Mouse (Mus musculus) cerebellum, adult 2 months (tissue): ENCODE results near the gene Rpp21. TPM values are rescaled to one million over a fixed set of nuclear protein-coding genes. Genes with fewer than 3 reads are reported as not detected.

Experiments
- DNase-seq, 2 experiments: peaks; one replicate each; pipeline ENCODE4 v3.0.0; 2021
- H3K27ac ChIP-seq: fragments of 200-500 bp; 2 replicates; pipeline ENCODE4 v1.5.1; 2012; ENCODE audit warnings: low read length, control low read depth, inconsistent platforms; ENCODE audit not compliant: insufficient read depth
- H3K27me3 ChIP-seq: fragments of 200-500 bp; 2 replicates; pipeline ENCODE4 v1.6.1; 2012; ENCODE audit warnings: inconsistent platforms, mild to moderate bottlenecking, low read length, moderate library complexity; ENCODE audit not compliant: control insufficient read depth, insufficient read depth
- H3K4me1 ChIP-seq: fragments of 200-500 bp; 2 replicates; pipeline ENCODE4 v1.6.1; 2011; ENCODE audit warnings: low read length; ENCODE audit not compliant: control insufficient read depth, insufficient read depth
- H3K4me3 ChIP-seq: fragments of 200-500 bp; replicated peaks from 2 replicates; pipeline ENCODE3; 2011; ENCODE audit warnings: mild to moderate bottlenecking, low read depth, low read length, control low read depth; ENCODE audit not compliant: insufficient read depth
- CTCF ChIP-seq: fragments of 200-500 bp; IDR thresholded peaks from 2 replicates; pipeline ENCODE4 v1.5.1; 2011; ENCODE audit warnings: low read depth, mild to moderate bottlenecking, control low read depth, low read length, moderate library complexity, borderline replicate concordance; ENCODE audit not compliant: insufficient read depth
- POLR2A ChIP-seq: fragments of 200-500 bp; IDR thresholded peaks from 2 replicates; pipeline ENCODE4 v1.6.1; 2011; ENCODE audit warnings: low read length, control low read depth, borderline replicate concordance; ENCODE audit not compliant: insufficient read depth
- WGBS: fragments of 180-500 bp; shearing (Covaris S2); methylation state at CpG from one replicate; pipeline ENCODE4 v1.1.7; 2018; 5-methylcytosine and 5-hydroxymethylcytosine counted together
- polyA plus RNA-seq: library from polyadenylated mRNA; depleted of rRNA; stranded (reverse); fragments of >200 nt; gene quantifications from 2 replicates; pipeline ENCODE4 v1.2.3, GENCODE M21; 2012; rRNA removed

The Rpp21 gene
- 71.2 and 71.8 TPM in 2 replicates for polyA plus RNA-seq

DNA sequence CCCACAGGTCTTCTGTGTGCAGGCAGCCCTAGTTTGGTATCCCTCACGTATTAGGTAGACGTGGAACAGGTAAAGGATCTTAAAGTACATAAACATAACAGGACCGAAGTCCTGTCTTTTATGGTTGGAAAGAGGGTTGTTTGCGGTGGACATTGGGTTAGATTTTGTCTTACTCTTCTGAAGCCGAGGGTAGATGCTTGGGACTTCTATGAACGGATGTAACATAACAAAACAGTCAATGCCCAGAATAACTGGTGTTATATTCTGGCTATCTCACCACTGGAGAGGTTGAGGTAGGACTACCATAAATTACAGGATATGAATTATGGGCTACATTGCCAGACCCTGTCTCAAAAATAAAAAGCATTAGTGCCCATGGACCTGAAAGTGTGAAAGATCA, at the start of gene Rpp21:
Rpp21 (minus strand) TSS at position 101 of the 400 bp plus-strand sequence.
- 0 out of 2 replicates have a peak, but pooled peaks cover 3% of the 10 kb centered on the region for H3K4me1 ChIP-seq
- H3K27ac ChIP-seq, result peak within 1 kb of the TSS; percentile 82
- TF ChIP-seq POLR2A (no peak; the same call in 1 of the 2 replicates), CTCF (no peak)
- 41% methylated on average over 6 of the region's 6 CpGs for WGBS
- no peak for DNase-seq
- H3K4me3 ChIP-seq, result peak within 1 kb of the TSS; percentile 71
- H3K27me3 ChIP-seq, result no peaks in the 10 kb centered on the region

DNA sequence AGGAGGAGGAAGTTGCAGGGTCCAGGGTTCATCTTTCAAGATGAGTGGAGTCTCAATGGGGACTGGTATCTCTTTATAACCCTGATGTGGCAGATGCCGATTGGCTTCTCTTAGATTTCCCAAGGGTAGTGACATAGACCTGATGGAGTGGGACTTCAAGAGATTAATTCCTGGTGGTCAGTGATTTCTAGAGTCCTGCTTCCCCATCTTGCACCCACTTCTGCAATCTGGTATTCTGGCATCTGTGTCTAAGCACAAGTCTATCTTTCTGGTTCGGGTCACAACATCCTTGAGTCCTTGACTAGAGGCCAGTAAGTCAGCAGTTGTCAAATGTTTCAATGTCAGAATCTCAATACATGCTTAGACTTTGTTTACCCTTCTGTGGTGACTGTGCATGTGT, 28.5 kb upstream of the Rpp21 start, which contains the start of gene H2-M10.2:
H2-M10.2 (minus strand) TSS at position 101 of the 400 bp plus-strand sequence.
- TF ChIP-seq POLR2A (no peak), CTCF (no peak)
- Histone ChIP-seq H3K4me3 (no peak within 1 kb of the TSS), H3K27me3 (no peaks in the 10 kb centered on the region), H3K4me1 (no peaks in the 10 kb centered on the region), H3K27ac (no peak within 1 kb of the TSS)
- no peak for DNase-seq
- 84% methylated on average over 2 of the region's 2 CpGs for WGBS

GRCm38 (mm10) chr17:36281521-36282245, 23.8 kb upstream of the Rpp21 start:
- no peak overlapping the region for H3K27ac ChIP-seq
- WGBS, result 94% methylated on average over 4 of the region's 4 CpGs
- DNase-seq, result no peak
- no peak overlapping the region for H3K4me3 ChIP-seq
- no peaks in the 10 kb centered on the region for H3K4me1 ChIP-seq
- TF ChIP-seq CTCF, result no peak
- no peak for TF ChIP-seq POLR2A
- no peaks in the 10 kb centered on the region for H3K27me3 ChIP-seq

- WGBS, result 73% methylated on average over 4 of the region's 4 CpGs
- Histone ChIP-seq H3K4me1 (peaks cover 8% of the 10 kb centered on the region; the same call in 1 of the 2 replicates), H3K4me3 (no peak overlapping the region), H3K27ac (no peak overlapping the region), H3K27me3 (no peaks in the 10 kb centered on the region)
- TF ChIP-seq CTCF, result no peak
- no peak for TF ChIP-seq POLR2A
- DNase-seq, result peak in 1 of 2 experiments; percentile 0
These were observed 16.9 kb upstream of the Rpp21 start for GRCm38 (mm10) chr17:36274776-36275175.

DNA sequence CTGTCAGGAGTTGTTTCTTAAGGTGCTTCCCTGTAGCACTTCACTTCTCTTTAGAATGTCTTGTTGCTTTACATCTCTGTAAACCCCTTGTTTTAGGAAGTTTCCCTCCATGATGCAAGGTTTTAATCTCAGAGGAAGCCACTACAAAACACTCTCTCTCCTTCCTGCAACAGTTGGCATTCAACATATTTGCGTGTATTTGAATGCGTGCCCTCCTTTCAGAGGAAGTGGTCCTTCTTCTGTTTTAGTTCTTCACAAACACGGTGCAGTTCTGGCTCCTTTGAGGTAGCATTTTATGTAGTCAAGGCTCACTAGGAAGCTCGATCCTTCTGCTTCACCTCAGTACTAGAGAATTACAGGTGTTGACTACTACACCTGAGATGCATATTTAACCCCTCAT, 15.9 kb upstream of the Rpp21 start:
- WGBS, result 72% methylated on average over 4 of the region's 4 CpGs
- Histone ChIP-seq H3K4me1 (peaks cover 8% of the 10 kb centered on the region; the same call in 1 of the 2 replicates), H3K4me3 (no peak overlapping the region), H3K27ac (no peak overlapping the region), H3K27me3 (no peaks in the 10 kb centered on the region)
- TF ChIP-seq POLR2A, result no peak
- TF ChIP-seq CTCF, result no peak
- DNase-seq, result no peak

- peak overlapping the region; percentile 40 for H3K4me3 ChIP-seq
- 58% methylated on average over 9 of the region's 9 CpGs for WGBS
- TF ChIP-seq POLR2A (no peak), CTCF (no peak)
- DNase-seq, result no peak
- H3K27ac ChIP-seq, result no peak overlapping the region
- H3K27me3 ChIP-seq, result no peaks in the 10 kb centered on the region
- peaks cover 8% of the 10 kb centered on the region; the same call in 1 of the 2 replicates for H3K4me1 ChIP-seq
These were observed 14.9 kb upstream of the Rpp21 start for GRCm38 (mm10) chr17:36272643-36273366.

- TF ChIP-seq CTCF (no peak), POLR2A (peak; percentile 51; the same call in 1 of the 2 replicates)
- H3K27ac ChIP-seq, result peak within 1 kb of the TSS; percentile 99
- WGBS, result 1% methylated on average over 43 of the region's 43 CpGs
- H3K4me3 ChIP-seq, result peak within 1 kb of the TSS; percentile 94
- H3K4me1 ChIP-seq, result peaks cover 8% of the 10 kb centered on the region; the same call in 1 of the 2 replicates
- peak; percentile 87 to 96 for DNase-seq
- H3K27me3 ChIP-seq, result no peaks in the 10 kb centered on the region
These were observed 13.9 kb upstream of the Rpp21 start, which contains the start of gene Trim39 for GRCm38 (mm10) chr17:36271586-36272256. Gene Trim39 (minus strand): TSS chr17:36272247.
